Mouse (Mus musculus): ENCODE results near the gene Dpp7. TPM values are rescaled to one million over a fixed set of nuclear protein-coding genes. Genes with fewer than 3 reads are reported as not detected.

Gene Dpp7
- polyA plus RNA-seq, 1 experiment from 2014 or later = 58.3 TPM

- CTCF ChIA-PET = interaction anchor here (1.0 kb wide), 1 partner anchor 31 kb away, joined by 3 read pairs; no protein-coding TSS in a partner anchor
- no peaks in the 10 kb centered on the region for H3K27me3 ChIP-seq
- ATAC-seq (no peak), DNase-seq (ENCODE audit: low read depth, low spot score) (no peak)
- POLR2A ChIA-PET = no interaction called here
- in situ Hi-C loops (cut with MboI; ENCODE audit: low pct_unique_long_range_greater_than_20kb) = loop anchor here (5.0 kb wide), 1 partner anchor 32 kb away; no protein-coding TSS in a partner anchor
- no peak for TF ChIP-seq CTCF (IDR thresholded peaks at IDR 0.05)
Measured at GRCm38 (mm10) chr2:25369996-25370395, 13.8 kb upstream of the Dpp7 start.

DNA sequence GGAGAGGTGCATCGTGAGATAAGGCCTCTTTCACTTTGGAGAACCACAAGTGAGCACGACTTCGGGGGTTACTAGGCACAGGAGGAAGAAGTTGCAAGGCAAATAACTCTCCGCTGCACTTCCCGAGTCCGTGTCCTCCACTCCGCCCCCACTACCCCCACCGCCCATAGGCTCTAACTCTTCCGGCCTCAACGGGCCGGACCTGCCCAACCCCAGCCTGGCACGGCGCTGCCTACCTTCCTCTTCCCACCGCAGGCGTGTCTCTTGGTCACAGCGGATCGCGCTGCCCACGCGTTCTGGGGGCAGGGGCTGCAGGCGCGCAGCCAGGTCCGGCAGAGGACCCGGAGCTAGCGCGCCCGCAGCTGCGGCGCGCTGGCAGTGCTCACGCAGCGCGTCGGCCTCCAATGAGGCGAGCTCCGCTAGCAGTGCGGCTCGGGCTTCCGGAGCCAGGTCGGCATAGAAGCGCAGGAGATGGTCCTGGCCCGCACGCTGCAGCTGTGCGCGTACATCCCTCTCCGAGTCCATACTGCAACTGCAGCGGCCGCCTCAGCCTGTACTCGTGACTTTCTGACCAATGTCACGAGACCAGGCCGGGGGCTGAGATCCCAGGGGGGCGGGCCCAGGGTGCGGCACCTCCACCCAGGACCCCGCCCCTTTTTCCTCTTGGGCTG is 9.1 kb upstream of the Dpp7 start, which contains the start of gene Uap1l1:
Gene Uap1l1, minus strand, starts transcription at position 592 of the 671 bp plus-strand sequence.
- ChIA-PET CTCF (interaction anchor here (0.9 kb wide), 1 partner anchor 29 kb away, joined by 3 read pairs; no protein-coding TSS in a partner anchor), POLR2A (interaction anchor here (0.6 to 0.8 kb wide), 2 partner anchors 16 to 213 kb away, joined by 3 to 4 read pairs; no protein-coding TSS in a partner anchor)
- in situ Hi-C loops (cut with MboI; ENCODE audit: low pct_unique_long_range_greater_than_20kb) = loop anchor here (5.0 kb wide), 1 partner anchor 37 kb away; no protein-coding TSS in a partner anchor
- no peak for TF ChIP-seq CTCF (IDR thresholded peaks at IDR 0.05)
- ATAC-seq (peak; percentile 66), DNase-seq (ENCODE audit: low read depth, low spot score) (no peak)
- H3K27me3 ChIP-seq = no peaks in the 10 kb centered on the region

- in situ Hi-C loops (cut with MboI; ENCODE audit: low pct_unique_long_range_greater_than_20kb) = loop anchor here (5.0 kb wide), 1 partner anchor 38 kb away; no protein-coding TSS in a partner anchor
- TF ChIP-seq CTCF (IDR thresholded peaks at IDR 0.05) = no peak
- DNase-seq (ENCODE audit: low read depth, low spot score) = no peak
Measured at GRCm38 (mm10) chr2:25364761-25365090, 8.6 kb upstream of the Dpp7 start.

GRCm38 (mm10) chr2:25364313-25364712 is 8.2 kb upstream of the Dpp7 start:
- no peak for TF ChIP-seq CTCF (IDR thresholded peaks at IDR 0.05)
- ATAC-seq (no peak), DNase-seq (ENCODE audit: low read depth, low spot score) (no peak)
- H3K27me3 ChIP-seq = no peaks in the 10 kb centered on the region
- CTCF ChIA-PET = interaction anchor here (0.9 kb wide), 1 partner anchor 28 kb away, joined by 3 read pairs; no protein-coding TSS in a partner anchor
- POLR2A ChIA-PET = no interaction called here
- in situ Hi-C loops (cut with MboI; ENCODE audit: low pct_unique_long_range_greater_than_20kb) = no loop called here

More at GRCm38 (mm10) chr2:25364761-25365090, 8.6 kb upstream of the Dpp7 start:
- H3K27me3 ChIP-seq = no peaks in the 10 kb centered on the region
- no peak for ATAC-seq
- POLR2A ChIA-PET = interaction anchor here (0.8 kb wide), 1 partner anchor 15 kb away, joined by 3 read pairs; no protein-coding TSS in a partner anchor
- CTCF ChIA-PET = interaction anchor here (0.9 kb wide), 1 partner anchor 29 kb away, joined by 3 read pairs; no protein-coding TSS in a partner anchor

GRCm38 (mm10) chr2:25363478-25364178 is 7.5 kb upstream of the Dpp7 start:
- H3K27me3 ChIP-seq = no peaks in the 10 kb centered on the region
- TF ChIP-seq CTCF (IDR thresholded peaks at IDR 0.05) = no peak
- ChIA-PET POLR2A (no interaction called here), CTCF (no interaction called here)
- DNase-seq (ENCODE audit: low read depth, low spot score) (no peak), ATAC-seq (peak; percentile 45)
- in situ Hi-C loops (cut with MboI; ENCODE audit: low pct_unique_long_range_greater_than_20kb) = no loop called here

- in situ Hi-C loops (cut with MboI; ENCODE audit: low pct_unique_long_range_greater_than_20kb) = no loop called here
- ChIA-PET CTCF (no interaction called here), POLR2A (no interaction called here)
- TF ChIP-seq CTCF (IDR thresholded peaks at IDR 0.05) = no peak
- no peaks in the 10 kb centered on the region for H3K27me3 ChIP-seq
- no peak for DNase-seq (ENCODE audit: low read depth, low spot score)
- ATAC-seq = no peak
Measured at GRCm38 (mm10) chr2:25359848-25360247, 3.7 kb upstream of the Dpp7 start.

DNA sequence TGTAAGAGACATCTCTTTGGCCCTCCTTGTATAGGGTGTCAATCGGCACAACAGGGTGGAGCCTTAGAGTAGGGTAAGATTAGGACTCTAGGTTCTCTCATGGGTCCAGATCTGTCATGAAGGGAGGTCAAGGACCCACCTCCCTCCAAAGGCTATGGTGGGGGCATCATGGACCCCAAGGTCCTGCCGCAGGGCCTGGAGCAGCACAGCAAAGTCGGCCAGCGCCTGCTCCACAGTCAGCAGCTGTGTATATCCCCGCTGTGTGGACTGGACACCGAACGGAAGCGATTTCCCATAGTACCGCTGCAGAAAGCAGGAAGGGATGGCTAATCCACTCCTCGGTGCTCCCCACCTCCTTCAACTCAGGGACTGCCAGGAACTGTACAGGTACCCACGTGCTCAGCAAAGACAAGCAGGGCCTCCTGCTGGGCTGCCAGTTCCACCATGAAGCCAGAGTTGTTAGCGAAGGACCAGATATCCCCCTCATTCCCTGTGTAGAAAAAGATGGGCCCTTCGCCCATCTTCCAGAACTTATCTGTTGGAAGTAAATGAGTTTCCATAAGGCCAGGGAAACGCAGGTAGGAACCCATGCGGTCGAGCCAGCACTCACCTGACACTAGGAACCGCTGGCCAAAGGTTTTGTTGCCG is 616 bp downstream of the Dpp7 start:
- H3K27me3 ChIP-seq = no peaks in the 10 kb centered on the region
- DNase-seq (ENCODE audit: low read depth, low spot score) = no peak
- in situ Hi-C loops (cut with MboI; ENCODE audit: low pct_unique_long_range_greater_than_20kb) = no loop called here
- CTCF ChIA-PET = no interaction called here
- ATAC-seq = no peak
- POLR2A ChIA-PET = no interaction called here
- no peak for TF ChIP-seq CTCF (IDR thresholded peaks at IDR 0.05)

- TF ChIP-seq CTCF (IDR thresholded peaks at IDR 0.05) = no peak
- ChIA-PET POLR2A (interaction anchor here (1.4 kb wide), 1 partner anchor 17 kb away, joined by 3 read pairs; no protein-coding TSS in a partner anchor), CTCF (no interaction called here)
- no peak for DNase-seq (ENCODE audit: low read depth, low spot score)
- no peak for ATAC-seq
- in situ Hi-C loops (cut with MboI; ENCODE audit: low pct_unique_long_range_greater_than_20kb) = no loop called here
- no peaks in the 10 kb centered on the region for H3K27me3 ChIP-seq
Measured at GRCm38 (mm10) chr2:25354211-25354610, 1.9 kb downstream of the Dpp7 start.

- no peak for DNase-seq (ENCODE audit: low read depth, low spot score)
- POLR2A ChIA-PET = interaction anchor here (1.2 kb wide), 1 partner anchor 18 kb away, joined by 4 read pairs; the partner anchor contains the start of gene Man1b1
- no peak for ATAC-seq
- no peaks in the 10 kb centered on the region for H3K27me3 ChIP-seq
- TF ChIP-seq CTCF (IDR thresholded peaks at IDR 0.05) = no peak
- in situ Hi-C loops (cut with MboI; ENCODE audit: low pct_unique_long_range_greater_than_20kb) = no loop called here
- CTCF ChIA-PET = interaction anchor here (0.9 to 1.4 kb wide), 3 partner anchors 10 to 55 kb away, joined by 3 to 4 read pairs (median 3); no protein-coding TSS in a partner anchor
Measured at GRCm38 (mm10) chr2:25350701-25351100, 5.5 kb downstream of the Dpp7 start.

DNA sequence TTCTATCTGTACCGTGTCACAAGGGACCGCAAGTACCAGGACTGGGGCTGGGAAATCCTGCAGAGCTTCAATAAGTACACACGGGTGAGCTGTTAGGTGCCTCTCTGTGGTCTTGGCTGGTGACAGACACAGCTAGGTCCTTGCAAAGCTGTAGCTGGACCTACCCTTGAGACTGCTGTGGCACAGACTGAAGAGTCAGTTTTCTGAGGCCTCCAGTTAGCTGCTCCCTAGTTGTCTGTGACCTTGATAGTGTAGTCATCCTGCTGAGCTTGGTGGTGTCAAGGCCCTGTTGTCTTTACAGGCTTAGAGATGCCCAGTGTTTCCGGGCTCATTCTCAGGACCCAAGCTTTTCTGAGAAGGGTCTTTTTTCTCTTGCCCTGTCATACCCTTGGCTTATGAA is 6.7 kb downstream of the Dpp7 start:
- in situ Hi-C loops (cut with MboI; ENCODE audit: low pct_unique_long_range_greater_than_20kb) = no loop called here
- TF ChIP-seq CTCF (IDR thresholded peaks at IDR 0.05) = no peak
- ChIA-PET POLR2A (interaction anchor here (0.7 to 1.2 kb wide), 2 partner anchors 15 to 17 kb away, joined by 3 to 4 read pairs; partner anchors contain the start of gene Man1b1), CTCF (interaction anchor here (1.4 kb wide), 3 partner anchors 11 to 57 kb away, joined by 3 to 6 read pairs (median 4); no protein-coding TSS in a partner anchor)
- ATAC-seq = no peak
- H3K27me3 ChIP-seq = no peaks in the 10 kb centered on the region
- DNase-seq (ENCODE audit: low read depth, low spot score) = no peak
